Mouse (Mus musculus) stomach, postnatal 0 days (tissue): ENCODE data around the gene Aspm. TPM values are rescaled to one million over a fixed set of nuclear protein-coding genes. Genes with fewer than 3 reads are reported as not detected.

Experiments
- ATAC-seq: fragments of 200-750 bp; cut with Nextera tagmentation; 2 replicates; pipeline ENCODE4 v1.8.0; 2017; ENCODE audit not compliant: low FRiP score, low TSS enrichment
- DNase-seq: peaks from one replicate; pipeline ENCODE4 v3.0.0-alpha.2; 2016; ENCODE audit warnings: low spot score
- H3K27ac ChIP-seq: fragments of 300-500 bp; sonication (generic); replicated peaks from 2 replicates; pipeline ENCODE4 v1.5.1; 2014; ENCODE audit warnings: mild to moderate bottlenecking, control low read depth
- H3K27me3 ChIP-seq: fragments of 300-500 bp; sonication (generic); 2 replicates; pipeline ENCODE4 v1.6.1; 2014; ENCODE audit warnings: low read length; ENCODE audit not compliant: control insufficient read depth, insufficient read depth
- H3K36me3 ChIP-seq: fragments of 300-500 bp; sonication (generic); 2 replicates; pipeline ENCODE4 v1.6.1; 2014; ENCODE audit warnings: low read length, mixed read lengths; ENCODE audit not compliant: control insufficient read depth, insufficient read depth
- H3K4me1 ChIP-seq: fragments of 300-500 bp; sonication (generic); replicated peaks from 2 replicates; pipeline ENCODE4 v1.6.1; 2014; ENCODE audit warnings: antibody characterized with exemption; ENCODE audit not compliant: control insufficient read depth, insufficient read depth
- H3K4me2 ChIP-seq: fragments of 300-500 bp; sonication (generic); replicated peaks from 2 replicates; pipeline ENCODE4 v1.6.1; 2014; ENCODE audit warnings: low read depth, mild to moderate bottlenecking, control low read depth, moderate library complexity
- H3K4me3 ChIP-seq: fragments of 300-500 bp; sonication (generic); 2 replicates; pipeline ENCODE4 v1.5.1; 2014; ENCODE audit warnings: low read depth, low read length, control low read depth
- H3K9ac ChIP-seq: fragments of 300-500 bp; sonication (generic); 2 replicates; pipeline ENCODE4 v1.6.1; 2014; ENCODE audit warnings: mild to moderate bottlenecking, low read length, control low read depth, mixed read lengths
- H3K9me3 ChIP-seq: fragments of 300-500 bp; sonication (generic); 2 replicates; pipeline ENCODE4 v1.6.1; 2016; ENCODE audit warnings: low read length; ENCODE audit not compliant: control insufficient read depth
- CTCF ChIP-seq: IDR thresholded peaks from 2 replicates; pipeline ENCODE4 v1.5.1; 2016; ENCODE audit warnings: antibody characterized with exemption, low read depth, mild to moderate bottlenecking, moderate library complexity
- EP300 ChIP-seq: optimal IDR thresholded peaks from 2 replicates; pipeline ENCODE3; 2016; ENCODE audit warnings: antibody characterized with exemption
- WGBS: fragments of 180-500 bp; shearing (Covaris S2); extraction: QIAGEN DNeasy Blood & Tissue Kit; methylation state at CpG from one replicate; pipeline ENCODE4 v1.1.7; 2014; 5-methylcytosine and 5-hydroxymethylcytosine counted together
- polyA plus RNA-seq: library from polyadenylated mRNA; unstranded; fragments of >200 nt; fragmentation: Nextera tagmentation; extraction: Ambion mirVana; gene quantifications from 2 replicates; pipeline ENCODE4 v1.2.1, GENCODE M21; 2015

Gene Aspm
- polyA plus RNA-seq, 1 experiment from 2014 or later: 3.3 TPM

GRCm38 (mm10) chr1:139494630-139495029 is 40.1 kb downstream of the Aspm start:
- Histone ChIP-seq H3K27ac (no peak overlapping the region), H3K4me1 (no peaks in the 10 kb centered on the region), H3K9ac (no peak overlapping the region), H3K27me3 (no peaks in the 10 kb centered on the region), H3K36me3 (peaks cover 3% of the 10 kb centered on the region; the same call in 1 of the 2 replicates), H3K4me3 (no peak overlapping the region), H3K9me3 (no peaks in the 10 kb centered on the region), H3K4me2 (no peak overlapping the region)
- WGBS: 81% methylated on average over 3 of the region's 3 CpGs
- DNase-seq: no peak
- ATAC-seq: no peak
- TF ChIP-seq CTCF: no peak
- no peak for TF ChIP-seq EP300

DNA sequence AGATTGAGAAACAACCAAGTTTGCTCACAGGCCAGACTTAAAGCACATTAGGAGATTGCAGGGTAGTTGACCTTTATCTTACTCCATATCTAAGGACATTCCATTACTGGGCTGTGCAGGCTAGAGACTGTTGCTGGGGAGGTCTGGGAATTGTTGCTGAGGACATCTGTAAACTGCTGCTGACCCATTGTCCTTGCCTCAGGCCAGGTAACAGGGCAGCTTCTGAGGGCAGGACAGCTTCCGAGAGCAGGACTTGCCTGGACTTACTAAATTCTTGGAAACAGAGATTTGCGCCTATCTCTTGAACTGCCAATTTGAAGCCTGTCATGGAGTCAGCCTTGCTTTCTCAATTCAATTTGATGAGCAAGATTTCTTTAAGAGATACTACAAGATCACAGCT is 40.8 kb downstream of the Aspm start:
- no peak overlapping the region for H3K4me2 ChIP-seq
- 90% methylated on average over 2 of the region's 2 CpGs for WGBS
- ATAC-seq (no peak), DNase-seq (no peak)
- H3K4me3 ChIP-seq: no peak overlapping the region
- TF ChIP-seq EP300 (no peak), CTCF (no peak)
- H3K9ac ChIP-seq: no peak overlapping the region
- no peaks in the 10 kb centered on the region for H3K9me3 ChIP-seq
- no peak overlapping the region for H3K27ac ChIP-seq
- no peaks in the 10 kb centered on the region for H3K27me3 ChIP-seq
- peaks cover 3% of the 10 kb centered on the region; the same call in 1 of the 2 replicates for H3K36me3 ChIP-seq
- no peaks in the 10 kb centered on the region for H3K4me1 ChIP-seq

DNA sequence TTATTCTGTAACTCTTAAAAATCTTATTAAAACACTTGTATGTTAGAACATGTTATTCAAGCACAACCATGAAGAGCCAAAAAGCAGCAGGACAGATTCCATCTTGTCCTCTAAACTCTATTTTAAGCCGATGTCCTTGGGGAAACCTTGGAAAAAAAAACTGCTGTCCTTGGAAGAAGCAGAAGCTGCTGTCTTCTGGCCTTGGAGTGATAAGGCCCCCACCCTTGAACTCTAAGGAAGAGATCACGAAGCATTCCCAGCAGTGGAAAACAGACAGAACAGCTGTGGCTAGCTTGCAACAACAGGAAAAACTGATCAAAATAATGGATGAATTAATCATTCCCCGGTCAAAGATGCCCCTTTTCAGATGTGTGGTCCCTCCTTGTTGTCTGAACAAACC is 41.6 kb downstream of the Aspm start:
- Histone ChIP-seq H3K27ac (no peak overlapping the region), H3K36me3 (peaks cover 3% of the 10 kb centered on the region; the same call in 1 of the 2 replicates), H3K4me2 (no peak overlapping the region), H3K9me3 (no peaks in the 10 kb centered on the region), H3K4me1 (no peaks in the 10 kb centered on the region), H3K4me3 (no peak overlapping the region), H3K9ac (no peak overlapping the region), H3K27me3 (no peaks in the 10 kb centered on the region)
- DNase-seq: no peak
- WGBS: 82% methylated on average over 3 of the region's 3 CpGs
- no peak for ATAC-seq
- TF ChIP-seq CTCF: no peak
- no peak for TF ChIP-seq EP300

DNA sequence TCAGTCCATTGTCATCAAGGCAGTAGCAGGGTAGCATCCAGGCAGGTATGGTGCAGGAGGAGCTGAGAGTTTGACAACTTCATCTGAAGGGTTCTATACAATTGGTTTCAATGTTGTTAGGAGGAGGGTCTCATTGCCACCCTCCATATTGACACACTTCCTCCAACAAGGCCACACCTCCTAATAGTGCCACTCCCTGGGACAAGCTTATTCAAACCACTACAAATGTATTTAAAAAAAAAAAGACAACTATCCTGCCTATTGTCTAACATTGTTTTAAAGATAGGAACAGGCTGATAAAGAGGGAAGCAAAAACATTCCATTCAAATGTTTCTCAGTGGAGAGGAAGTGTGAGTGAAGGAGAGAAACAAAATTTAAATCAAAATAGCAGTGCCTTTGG is 45.2 kb downstream of the Aspm start:
- no peaks in the 10 kb centered on the region for H3K36me3 ChIP-seq
- no peak overlapping the region for H3K4me2 ChIP-seq
- H3K9me3 ChIP-seq: no peaks in the 10 kb centered on the region
- H3K27ac ChIP-seq: no peak overlapping the region
- ATAC-seq: no peak
- no peak for DNase-seq
- no peak overlapping the region for H3K4me3 ChIP-seq
- H3K4me1 ChIP-seq: no peaks in the 10 kb centered on the region
- no peak for TF ChIP-seq CTCF
- no peak for TF ChIP-seq EP300
- H3K9ac ChIP-seq: no peak overlapping the region
- H3K27me3 ChIP-seq: no peaks in the 10 kb centered on the region

DNA sequence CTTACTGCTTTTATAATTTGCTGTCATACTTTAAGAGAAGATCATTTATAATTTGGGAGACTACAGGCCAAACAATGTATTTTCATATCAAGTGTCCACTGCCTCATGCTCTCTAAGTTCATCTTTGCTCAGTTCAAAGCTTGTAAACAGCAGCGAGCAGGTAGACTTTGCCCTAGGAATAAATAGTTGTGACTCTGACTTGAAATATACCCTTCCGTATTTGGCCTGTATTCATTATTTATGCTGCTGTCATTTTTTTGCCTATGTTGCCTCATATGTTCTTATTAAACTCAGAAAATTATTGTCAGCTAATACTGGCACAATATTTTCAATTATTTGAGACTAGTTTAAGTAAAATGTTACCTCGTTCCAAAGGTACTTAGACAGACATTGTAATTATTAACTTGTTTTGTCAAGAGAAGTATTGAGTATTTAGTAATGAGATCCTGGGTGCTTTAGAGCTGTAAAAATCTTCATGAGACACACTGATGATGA is 46.7 kb downstream of the Aspm start, which contains the start of gene F13b:
F13b (plus strand) TSS at position 445 of the 495 bp plus-strand sequence.
- H3K4me3 ChIP-seq: no peak within 1 kb of the TSS
- no peaks in the 10 kb centered on the region for H3K4me1 ChIP-seq
- H3K9me3 ChIP-seq: no peaks in the 10 kb centered on the region
- H3K27me3 ChIP-seq: no peaks in the 10 kb centered on the region
- H3K36me3 ChIP-seq: no peaks in the 10 kb centered on the region
- TF ChIP-seq EP300: no peak
- TF ChIP-seq CTCF: no peak
- DNase-seq (no peak), ATAC-seq (no peak)
- H3K9ac ChIP-seq: no peak within 1 kb of the TSS
- 73% methylated on average over 3 of the region's 3 CpGs for WGBS
- no peak within 1 kb of the TSS for H3K27ac ChIP-seq
- no peak within 1 kb of the TSS for H3K4me2 ChIP-seq

GRCm38 (mm10) chr1:139514556-139514955 is 60.0 kb downstream of the Aspm start:
- Histone ChIP-seq H3K4me1 (no peaks in the 10 kb centered on the region), H3K27ac (no peak overlapping the region), H3K4me3 (no peak overlapping the region), H3K36me3 (no peaks in the 10 kb centered on the region), H3K4me2 (no peak overlapping the region), H3K9ac (no peak overlapping the region), H3K27me3 (no peaks in the 10 kb centered on the region), H3K9me3 (no peaks in the 10 kb centered on the region)
- DNase-seq (no peak), ATAC-seq (no peak)
- TF ChIP-seq EP300 (no peak), CTCF (no peak)
- 84% methylated on average over 12 of the region's 12 CpGs for WGBS

Other genes with a start within 250 kb of the Aspm start
- gene Crb1, start 77.7 kb upstream of the Aspm start, polyA plus RNA-seq: 0.04 and 0.10 TPM in 2 replicates
- 3.6 TPM in 2 replicates for gene Zbtb41, start 32.5 kb upstream of the Aspm start, polyA plus RNA-seq
- gene F13b, start 46.9 kb downstream of the Aspm start, polyA plus RNA-seq: 0.08 and 0.19 TPM in 2 replicates
- 0.08 TPM in 1 of 2 replicates, not detected in the other for gene Cfhr1, start 105.5 kb downstream of the Aspm start, polyA plus RNA-seq